Mouse (Mus musculus) hematopoietic stem cell, adult 5-6 weeks (primary cell): Measurements from ENCODE around the gene Ttc25. TPM values are rescaled to one million over a fixed set of nuclear protein-coding genes. Genes with fewer than 3 reads are reported as not detected.

Experiments
- ATAC-seq, 2 experiments: fragments of 125-278 bp in 1 of 2; replicated peaks in 1 of 2; 2 replicates each; pipeline ENCODE4 v1.8.0; 2016 to 2017; ENCODE audit warnings: inconsistent platforms in 2 of 2, mild to moderate bottlenecking in 2 of 2, moderate number of reproducible peaks in 2 of 2, low read depth in 1 of 2, moderate TSS enrichment in 1 of 2; ENCODE audit not compliant: low FRiP score in 2 of 2, poor library complexity in 2 of 2, severe bottlenecking in 2 of 2, insufficient read depth in 1 of 2, low TSS enrichment in 1 of 2
- total RNA-seq: library from RNA; stranded (forward); fragments of 172-1452, 232-1000 nt; gene quantifications from 2 replicates; pipeline ENCODE4 v1.2.3, GENCODE M21; 2017

The Ttc25 gene
- total RNA-seq, 1 experiment from 2014 or later: not detected

DNA sequence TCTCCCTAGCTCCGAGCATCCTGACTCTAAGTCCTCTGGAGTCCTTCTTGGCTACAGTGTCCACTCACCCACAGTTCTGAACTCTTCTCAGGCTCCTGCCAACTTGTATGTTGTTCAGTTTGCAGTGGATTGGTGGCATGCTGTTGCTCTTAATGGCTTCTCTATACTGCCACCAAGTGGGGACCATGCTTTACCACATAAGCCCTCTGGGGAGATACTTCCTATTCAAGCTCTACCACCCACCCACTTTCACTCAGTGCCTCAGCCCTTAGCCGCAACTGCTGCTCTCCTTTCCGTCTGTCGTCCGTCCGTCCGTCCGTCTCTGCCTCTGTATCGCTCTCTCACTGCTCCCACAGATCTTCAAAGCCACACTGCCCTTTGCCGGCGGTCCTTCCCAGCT lies 10.2 kb downstream of the Ttc25 start:
- peak; percentile 94 to 97 for ATAC-seq

DNA sequence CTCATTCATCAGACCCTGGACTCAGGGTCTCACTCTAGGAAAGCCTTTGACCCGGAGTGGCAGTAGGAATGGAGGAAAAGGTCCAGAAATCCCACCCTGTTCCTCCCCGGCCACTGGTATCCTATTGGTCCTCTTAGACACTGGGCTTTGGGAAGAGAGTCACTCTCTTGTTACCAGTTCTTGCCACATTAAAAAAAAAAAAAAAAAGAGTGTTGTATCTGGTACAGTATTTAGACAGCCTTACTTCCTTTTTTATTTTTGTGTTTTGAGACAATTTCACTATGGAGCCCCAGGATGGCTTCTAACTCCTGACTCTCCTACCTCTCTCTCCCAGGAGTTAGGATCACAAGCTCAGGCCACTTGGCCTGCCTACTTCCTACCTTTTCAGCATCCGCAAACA lies 12.2 kb downstream of the Ttc25 start:
- no peak for ATAC-seq

GRCm38 (mm10) chr11:100559476-100559875 lies 14.1 kb downstream of the Ttc25 start:
- ATAC-seq: no peak

DNA sequence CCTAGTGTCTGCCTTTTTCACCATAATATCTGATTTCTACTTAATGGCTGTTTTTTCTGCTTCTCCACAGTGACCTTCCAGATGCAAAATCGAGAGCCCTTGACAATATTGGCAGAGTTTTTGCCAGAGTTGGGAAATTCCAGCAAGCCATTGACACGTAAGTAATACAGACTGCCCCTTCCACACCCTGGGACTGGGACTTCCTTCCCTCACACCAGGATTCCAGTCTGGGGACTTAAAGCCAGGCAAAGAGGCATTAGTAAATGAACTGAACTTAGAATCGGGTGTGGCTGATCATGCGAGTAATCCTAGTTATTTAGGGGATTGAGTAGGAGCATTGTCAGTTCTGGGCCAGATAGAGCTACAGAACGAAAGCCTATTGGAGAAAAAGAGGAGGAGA lies 16.3 kb downstream of the Ttc25 start:
- ATAC-seq: no peak

GRCm38 (mm10) chr11:100564297-100564696 lies 18.9 kb downstream of the Ttc25 start:
- ATAC-seq: no peak

DNA sequence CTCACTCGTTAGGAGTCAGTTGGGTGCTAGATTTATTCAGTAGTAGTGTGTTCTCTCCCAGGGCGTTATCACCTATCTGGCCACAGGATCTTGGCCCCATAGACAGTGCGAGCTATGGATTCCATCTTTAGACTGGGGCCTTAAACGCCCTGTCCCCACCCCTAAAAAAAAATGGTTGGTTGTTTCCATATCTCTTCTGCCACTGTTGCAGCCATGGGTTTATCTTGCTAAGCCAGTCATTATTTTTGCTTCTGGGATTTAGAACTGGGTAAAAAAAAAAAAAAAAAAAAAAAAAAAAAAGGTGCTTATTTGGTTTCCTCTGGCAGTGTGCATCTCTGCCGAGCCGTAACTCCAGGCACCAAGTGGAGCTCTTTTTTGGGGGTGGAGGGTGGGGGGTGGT lies 19.3 kb downstream of the Ttc25 start:
- no peak for ATAC-seq

GRCm38 (mm10) chr11:100567229-100567628 lies 21.8 kb downstream of the Ttc25 start:
- no peak for ATAC-seq

DNA sequence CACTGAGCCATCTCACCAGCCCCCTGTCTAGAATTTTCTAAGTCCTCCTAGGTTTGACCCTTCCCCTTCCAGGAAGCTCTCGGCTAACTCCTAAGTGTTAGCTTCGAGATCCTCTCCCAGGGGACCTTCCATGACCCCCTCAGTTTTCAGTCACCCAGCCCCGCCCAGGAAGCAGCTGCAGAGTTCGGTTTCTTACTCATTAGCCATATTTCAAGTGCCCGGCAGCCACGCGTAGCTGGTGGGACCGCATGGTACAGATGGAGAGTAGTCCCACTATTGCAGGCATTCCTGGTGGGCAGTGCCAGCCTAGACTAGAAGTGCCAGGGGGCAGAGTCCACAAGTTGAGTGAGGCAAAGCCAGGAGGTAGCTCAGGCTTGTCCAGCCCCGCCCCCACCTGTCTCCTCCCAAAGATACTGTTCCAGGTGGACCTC lies 22.4 kb downstream of the Ttc25 start:
- ATAC-seq: peak in 1 of 2 experiments; percentile 37; a peak in 1 of 4 replicates

DNA sequence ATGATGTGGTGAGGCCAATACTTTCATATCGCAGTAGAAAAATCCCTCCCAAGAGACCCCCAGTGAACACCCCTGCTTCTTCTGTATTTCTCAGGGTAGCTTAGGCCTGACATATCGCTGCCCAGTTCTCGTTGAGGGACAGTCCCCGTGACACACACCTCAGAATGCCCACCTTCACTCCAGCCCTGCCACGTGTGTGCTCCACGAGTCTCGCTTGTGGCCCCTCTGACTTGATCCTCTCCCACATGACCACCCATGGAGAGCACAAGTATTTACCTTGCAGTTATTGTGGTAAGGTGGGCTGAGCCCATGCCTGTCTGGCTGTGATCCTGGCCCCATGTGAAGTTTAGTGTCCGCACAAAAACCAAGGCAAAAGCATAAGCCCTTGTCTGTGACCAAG lies 23.3 kb downstream of the Ttc25 start:
- ATAC-seq: no peak

GRCm38 (mm10) chr11:100569789-100570188 lies 24.4 kb downstream of the Ttc25 start:
- no peak for ATAC-seq

- peak; percentile 61 to 67; a peak in 3 of 4 replicates for ATAC-seq
These were observed 25.2 kb downstream of the Ttc25 start for GRCm38 (mm10) chr11:100570430-100571201.

- ATAC-seq: peak; percentile 18 to 50; a peak in 3 of 4 replicates
These were observed 25.8 kb downstream of the Ttc25 start for GRCm38 (mm10) chr11:100571202-100571567.

DNA sequence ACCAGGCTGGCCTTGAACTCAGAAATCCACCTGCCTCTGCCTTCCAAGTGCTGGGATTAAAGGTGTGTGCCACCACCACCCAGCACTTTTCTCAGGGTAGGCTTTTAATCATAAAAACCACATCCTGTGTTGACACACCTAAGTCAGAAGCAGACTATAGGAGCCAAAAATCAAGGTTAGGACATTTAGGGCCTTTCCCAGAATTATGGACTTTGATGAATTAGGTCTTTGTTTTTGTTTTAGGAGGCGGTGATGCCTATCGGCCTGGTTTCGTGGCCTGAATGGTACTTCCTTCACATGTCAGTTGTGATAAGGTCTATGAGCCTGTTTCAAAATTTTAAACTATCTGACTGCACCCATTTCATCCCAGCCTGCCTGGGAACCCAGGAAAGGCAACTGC lies 28.8 kb downstream of the Ttc25 start:
- ATAC-seq: no peak

- ATAC-seq: peak; percentile 50 to 54
These were observed 29.5 kb downstream of the Ttc25 start, which contains the start of gene Cnp for GRCm38 (mm10) chr11:100574708-100575483. Gene Cnp (plus strand): TSS chr11:100574904.

DNA sequence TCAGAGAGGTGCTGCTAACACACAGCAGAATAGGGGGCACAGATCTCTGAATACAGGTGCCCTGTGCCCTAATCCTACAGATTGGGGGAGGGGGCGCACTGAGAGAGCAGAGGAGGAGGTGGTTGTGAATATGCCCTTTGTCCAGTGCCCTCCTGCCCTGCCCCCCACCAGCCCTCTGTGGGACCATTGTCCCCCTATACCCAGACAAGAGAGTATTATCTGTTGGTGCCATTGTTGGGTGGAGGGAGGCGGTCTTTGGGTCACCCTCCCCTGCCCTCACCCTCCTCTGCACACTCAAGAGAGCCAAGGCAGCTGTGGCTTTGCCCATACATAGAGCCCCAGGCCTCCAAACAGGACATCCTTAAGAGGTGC lies 30.1 kb downstream of the Ttc25 start:
- no peak for ATAC-seq

DNA sequence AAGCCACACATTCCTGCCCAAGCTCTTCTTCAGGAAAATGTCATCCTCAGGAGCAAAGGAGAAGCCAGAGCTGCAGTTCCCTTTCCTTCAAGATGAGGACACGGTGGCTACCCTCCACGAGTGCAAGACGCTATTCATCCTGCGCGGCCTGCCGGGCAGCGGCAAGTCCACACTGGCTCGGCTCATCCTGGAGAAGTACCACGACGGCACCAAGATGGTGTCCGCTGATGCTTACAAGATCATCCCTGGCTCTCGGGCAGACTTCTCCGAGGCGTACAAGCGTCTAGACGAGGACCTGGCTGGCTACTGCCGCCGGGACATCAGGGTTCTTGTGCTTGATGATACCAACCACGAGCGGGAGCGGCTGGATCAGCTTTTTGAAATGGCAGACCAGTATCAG lies 30.8 kb downstream of the Ttc25 start:
- ATAC-seq: no peak

- ATAC-seq: no peak
These were observed 32.6 kb downstream of the Ttc25 start for GRCm38 (mm10) chr11:100577852-100578599.
